Mouse (Mus musculus) gastrocnemius, postnatal 14 days (tissue): ENCODE measurements around the gene Alppl2. TPM values are rescaled to one million over a fixed set of nuclear protein-coding genes. Genes with fewer than 3 reads are reported as not detected.
A peak's percentile ranks its signal among the peaks of the same experiment; 100 is the strongest.

Experiments
- DNase-seq: peaks from one replicate; pipeline ENCODE4 v3.0.0; 2021; ENCODE audit warnings: mixed read lengths
- intact Hi-C: fragments of 180-260 bp; cut with DNase I; formaldehyde crosslinking; loops from one replicate; pipeline ENCODE4 v1.15.1; 2025; ENCODE audit warnings: low total_unique reads
- long read RNA-seq, 2 experiments: library from polyadenylated mRNA; stranded (forward); transcript quantifications; one replicate each; pipeline ENCODE4 v2.0.0; 2021
- total RNA-seq, 2 experiments: library from RNA; stranded (reverse); gene quantifications; 2 replicates each; pipeline ENCODE4 v1.2.3; 2021

Alppl2 gene
- total RNA-seq: not detected
- long read RNA-seq, experiment 1: 0 reads
- long read RNA-seq, experiment 2: 0 reads

DNA sequence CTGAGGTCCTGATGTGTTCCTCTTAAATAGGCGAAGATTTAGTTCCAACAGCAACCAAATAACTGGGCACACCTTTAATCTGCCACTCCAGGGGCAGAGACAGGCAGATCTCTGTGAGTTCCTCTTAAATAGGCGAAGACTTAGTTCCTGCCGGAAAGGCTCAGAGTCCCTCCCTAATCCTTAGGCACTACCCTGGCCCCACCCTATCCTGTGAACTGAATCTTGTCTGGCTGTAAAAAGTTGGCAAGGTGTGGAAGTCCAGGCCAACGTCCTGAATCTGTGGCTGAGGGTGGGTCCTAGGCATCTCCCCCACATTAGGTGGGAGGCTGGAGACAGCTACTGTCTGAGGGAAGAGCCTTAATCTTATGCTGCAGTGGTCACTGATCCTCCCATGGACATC is at the start of gene Alppl2:
Gene Alppl2 (minus strand): TSS at position 101 of the 400 bp plus-strand sequence.
- no peak for DNase-seq

GRCm38 (mm10) chr1:87131803-87132202 is 42.1 kb upstream of the Alppl2 start:
- DNase-seq: no peak

More for the DNA sequence above, at the start of gene Alppl2:
- intact Hi-C loops: no loop called here

GRCm38 (mm10) chr1:87127206-87128030 is 37.7 kb upstream of the Alppl2 start:
- intact Hi-C loops: no loop called here
- DNase-seq: no peak

More at GRCm38 (mm10) chr1:87131803-87132202, 42.1 kb upstream of the Alppl2 start:
- intact Hi-C loops: no loop called here

GRCm38 (mm10) chr1:87124673-87125072 is 34.9 kb upstream of the Alppl2 start, which contains the start of gene Akp3:
TSS of gene Akp3 (plus strand) at chr1:87124973.
- DNase-seq: no peak
- intact Hi-C loops: no loop called here

DNA sequence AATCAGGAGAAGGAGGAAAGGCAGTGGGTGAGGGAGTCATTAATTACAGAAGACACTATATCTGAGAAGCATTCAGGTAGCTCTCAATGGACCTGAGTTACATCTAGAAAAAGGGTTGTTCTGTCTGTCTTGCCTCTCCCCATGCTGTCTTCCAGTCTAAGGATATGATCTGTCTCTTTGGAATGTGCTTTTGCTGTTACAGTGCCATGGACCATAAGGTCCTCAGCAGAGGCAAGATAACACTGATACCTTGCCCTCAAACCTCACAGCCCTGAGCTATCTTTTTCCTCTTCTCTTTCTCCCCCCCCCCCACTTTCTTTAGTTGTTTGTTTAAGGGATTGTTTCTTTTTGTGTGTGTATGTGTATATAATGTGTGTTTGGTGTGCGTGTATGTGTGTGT is 25.1 kb upstream of the Alppl2 start:
- intact Hi-C loops: no loop called here
- DNase-seq: no peak

GRCm38 (mm10) chr1:87111719-87112354 is 22.1 kb upstream of the Alppl2 start:
- peak; percentile 52 for DNase-seq
- intact Hi-C loops: no loop called here

DNA sequence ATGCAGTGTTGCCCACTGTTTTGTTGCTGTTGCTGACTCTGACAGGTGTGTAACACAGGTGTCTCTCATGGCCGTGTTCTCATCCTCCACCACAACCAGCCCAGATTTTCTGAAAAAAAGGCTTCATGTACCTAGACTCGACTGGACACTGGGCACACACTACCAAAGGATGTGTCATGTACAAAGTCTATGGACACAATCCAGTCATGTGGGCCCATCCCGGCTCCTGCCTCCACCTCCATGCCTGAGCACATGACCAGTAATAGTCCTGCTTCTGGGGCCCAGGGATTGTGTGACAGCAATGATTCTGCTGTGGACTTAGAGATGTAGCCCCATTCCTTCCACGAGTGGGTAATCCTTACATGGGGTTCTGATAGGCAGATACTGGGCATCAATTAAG is 18.8 kb upstream of the Alppl2 start:
- intact Hi-C loops: no loop called here
- no peak for DNase-seq

DNA sequence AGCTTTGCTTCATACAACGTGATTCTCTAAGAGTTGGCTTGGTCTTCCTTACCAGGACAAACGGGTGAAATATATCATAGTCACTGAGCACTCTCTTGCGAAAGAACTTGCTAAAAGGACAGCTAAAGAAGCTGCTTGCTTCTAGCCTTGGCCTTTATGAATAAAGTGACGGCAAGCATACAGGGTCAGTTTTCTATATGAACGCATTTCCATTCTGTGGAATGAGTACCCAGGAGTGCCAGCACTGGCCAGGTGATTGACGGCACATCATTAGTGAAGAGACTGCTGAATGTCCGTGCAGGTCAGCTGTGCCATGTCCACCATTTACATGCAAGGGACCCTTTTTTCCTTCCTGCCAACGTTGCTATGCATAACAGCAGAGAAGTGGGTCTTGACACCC is 16.8 kb upstream of the Alppl2 start:
- intact Hi-C loops: no loop called here

GRCm38 (mm10) chr1:87103936-87104335 is 14.2 kb upstream of the Alppl2 start:
- DNase-seq: no peak
- intact Hi-C loops: no loop called here

More for the DNA sequence above, 16.8 kb upstream of the Alppl2 start:
- DNase-seq: no peak

DNA sequence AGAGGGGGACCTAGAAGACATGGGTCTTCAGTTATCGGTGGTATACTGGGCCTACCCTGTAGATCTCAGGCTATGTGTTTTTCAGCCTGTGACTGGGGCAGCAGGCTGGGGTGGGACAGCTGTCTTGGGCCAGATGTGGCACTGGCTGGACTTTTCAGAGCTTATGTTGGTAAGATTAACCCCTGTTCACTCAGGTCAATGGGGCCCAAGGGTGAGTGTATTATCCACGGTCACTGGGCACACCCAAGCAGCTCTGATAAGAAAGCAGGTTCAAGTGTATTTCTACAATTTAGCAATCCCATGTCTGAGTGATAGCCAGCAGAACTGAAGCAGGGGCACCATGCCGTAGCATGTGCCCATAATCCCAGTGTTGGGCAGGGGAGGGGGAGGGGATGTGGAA is 12.4 kb upstream of the Alppl2 start:
- intact Hi-C loops: no loop called here
- no peak for DNase-seq

GRCm38 (mm10) chr1:87101411-87101810 is 11.7 kb upstream of the Alppl2 start, which contains the start of gene Alpi:
TSS of gene Alpi (minus strand) at chr1:87101606.
- intact Hi-C loops: loop anchor here (2.0 kb wide), 1 partner anchor 83 kb away; no protein-coding TSS in a partner anchor
- DNase-seq: no peak

DNA sequence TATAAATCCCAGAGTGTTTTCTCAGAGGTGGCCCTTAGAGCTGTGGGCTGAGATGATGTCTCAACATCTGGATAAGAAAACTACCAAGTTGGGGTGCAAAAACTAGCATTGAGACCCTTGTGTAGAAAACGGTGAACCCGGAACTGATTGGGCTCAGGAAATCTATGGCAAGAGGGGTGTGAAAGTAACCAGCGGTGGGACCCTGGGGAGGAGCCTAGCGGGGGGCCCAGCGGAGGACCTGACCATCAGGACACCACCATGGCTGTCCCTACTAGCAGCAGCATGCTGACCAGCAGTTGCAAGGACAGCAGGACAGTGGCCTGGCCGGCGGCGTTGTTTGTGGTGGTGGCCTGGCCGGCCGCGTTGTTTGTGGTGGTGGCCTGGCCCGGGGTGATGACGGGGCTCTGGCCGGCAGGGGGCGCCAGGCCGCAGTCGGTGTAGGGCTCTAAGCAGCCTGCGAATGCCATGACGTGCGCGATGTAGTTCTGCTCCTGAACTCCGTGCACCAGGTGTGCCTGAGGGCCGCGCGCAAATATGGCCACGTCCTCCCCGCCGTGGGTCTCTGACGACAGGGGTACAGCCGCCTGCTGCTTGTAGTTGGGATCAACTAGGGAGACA is 8.7 kb upstream of the Alppl2 start:
- DNase-seq: peak; percentile 72
- intact Hi-C loops: no loop called here

GRCm38 (mm10) chr1:87095642-87096041 is 5.9 kb upstream of the Alppl2 start:
- intact Hi-C loops: no loop called here
- no peak for DNase-seq

DNA sequence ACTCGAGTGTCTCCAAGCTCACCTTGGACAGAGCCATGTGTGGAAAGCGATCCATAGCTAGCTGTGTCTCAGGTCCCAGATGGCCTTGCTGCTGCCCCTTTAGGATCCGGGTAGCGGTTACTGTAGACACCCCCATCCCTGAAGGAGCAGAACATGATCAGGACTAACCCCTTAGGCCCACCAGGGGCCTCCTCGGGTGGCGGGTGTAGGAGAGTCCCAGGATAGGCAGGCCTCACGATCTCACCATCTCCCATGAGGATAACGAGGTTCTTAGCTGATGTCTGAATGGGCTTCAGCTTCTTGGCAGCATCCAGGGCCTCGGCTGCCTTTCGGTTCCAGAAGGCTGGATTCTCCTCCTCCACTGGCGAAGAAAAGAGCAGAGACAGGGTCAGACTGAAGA is 477 bp downstream of the Alppl2 start:
- no peak for DNase-seq
- intact Hi-C loops: no loop called here

DNA sequence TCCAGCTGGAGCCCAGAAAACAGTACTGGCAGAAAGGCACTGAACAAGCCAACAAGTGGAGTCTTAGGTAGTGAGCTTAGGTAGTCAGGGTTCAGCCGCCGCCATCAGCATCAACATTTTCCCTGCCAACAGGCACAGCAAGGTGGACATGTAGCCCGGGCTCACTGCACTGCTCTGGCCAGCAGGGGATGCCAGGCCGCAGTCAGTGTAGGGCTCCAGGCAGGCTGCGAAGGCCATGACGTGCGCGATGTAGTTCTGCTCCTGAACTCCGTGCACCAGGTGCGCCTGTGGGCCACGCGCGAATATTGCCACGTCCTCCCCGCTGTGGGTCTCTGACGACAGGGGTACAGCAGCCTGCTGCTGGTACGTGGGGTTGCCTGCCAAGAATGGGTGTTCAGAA is 2.8 kb downstream of the Alppl2 start:
- DNase-seq: no peak
- intact Hi-C loops: no loop called here

GRCm38 (mm10) chr1:87086196-87086595 is 3.5 kb downstream of the Alppl2 start:
- intact Hi-C loops: no loop called here
- DNase-seq: no peak

- intact Hi-C loops: no loop called here
- peak; percentile 22 for DNase-seq
These were observed 16.0 kb downstream of the Alppl2 start for GRCm38 (mm10) chr1:87073776-87074175.

DNA sequence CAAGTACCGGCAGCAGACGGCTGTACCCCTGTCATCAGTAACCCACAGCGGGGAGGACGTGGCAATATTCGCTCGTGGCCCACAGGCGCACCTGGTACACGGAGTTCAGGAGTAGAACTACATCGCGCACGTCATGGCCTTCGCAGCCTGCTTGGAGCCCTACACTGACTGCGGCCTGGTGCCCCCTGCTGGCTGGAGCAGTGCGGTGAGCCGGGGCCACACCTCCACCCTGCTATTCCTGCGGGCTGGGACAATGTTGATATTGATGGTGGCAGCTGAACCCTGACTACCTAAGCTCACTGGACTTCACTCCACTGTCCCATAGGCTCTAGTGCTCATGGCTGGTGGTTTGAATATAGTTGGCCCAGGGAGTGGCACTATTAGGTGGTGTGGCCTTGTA is 19.0 kb downstream of the Alppl2 start:
- intact Hi-C loops: no loop called here
- peak; percentile 26 for DNase-seq

- intact Hi-C loops: no loop called here
- no peak for DNase-seq
These were observed 28.8 kb downstream of the Alppl2 start for GRCm38 (mm10) chr1:87060913-87061312.

DNA sequence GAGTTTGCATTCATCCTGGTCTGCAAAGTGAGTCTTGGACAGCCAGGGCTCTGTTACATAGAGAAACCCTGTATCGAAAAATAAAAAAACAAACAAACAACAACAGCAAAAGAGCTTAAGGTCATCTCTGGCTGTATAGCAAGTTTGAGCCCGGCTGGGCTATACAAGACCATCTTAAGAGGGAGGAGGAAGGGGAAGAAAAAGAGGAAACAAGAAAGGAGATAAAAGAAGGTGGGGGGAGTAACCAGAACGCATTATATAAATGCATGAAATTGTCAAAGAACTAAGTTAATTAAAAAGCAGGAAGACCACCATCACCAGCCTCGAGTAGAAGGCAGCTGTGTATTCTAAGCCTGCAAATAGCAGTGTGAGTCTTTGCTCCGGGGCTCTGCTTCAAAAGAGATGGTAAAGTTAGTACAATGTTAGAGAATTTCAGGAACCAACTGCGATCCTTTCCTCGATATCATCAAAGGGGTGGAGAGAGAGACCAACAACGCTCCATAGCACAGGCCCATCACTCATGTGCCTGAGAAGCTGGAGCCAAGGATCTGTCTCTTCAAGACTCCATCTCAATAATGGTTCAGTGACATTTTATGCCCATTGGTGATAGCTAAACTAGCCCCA is 30.6 kb downstream of the Alppl2 start:
- no peak for DNase-seq
- intact Hi-C loops: no loop called here
